Mouse (Mus musculus) WW6 (cell line): Measurements from ENCODE around the gene Dynlrb2.

Experiments
- DNase-seq: peaks from one replicate; pipeline ENCODE4 v3.0.0-alpha.2; 2013; ENCODE audit warnings: low read depth, low spot score

Gene Dynlrb2

GRCm38 (mm10) chr8:116540136-116540535 is 35.4 kb downstream of the Dynlrb2 start:
- no peak for DNase-seq

- no peak for DNase-seq
Measured at GRCm38 (mm10) chr8:116542842-116543241, 38.1 kb downstream of the Dynlrb2 start.

GRCm38 (mm10) chr8:116543366-116543765 is 38.6 kb downstream of the Dynlrb2 start:
- no peak for DNase-seq

GRCm38 (mm10) chr8:116552255-116552654 is 47.5 kb downstream of the Dynlrb2 start:
- no peak for DNase-seq

- DNase-seq: no peak
Measured at GRCm38 (mm10) chr8:116552778-116553177, 48.0 kb downstream of the Dynlrb2 start.
